Mouse (Mus musculus) ES-E14 (cell line): ENCODE measurements around the gene Nectin1. TPM values are rescaled to one million over a fixed set of nuclear protein-coding genes. Genes with fewer than 3 reads are reported as not detected.

Experiments used
- DNase-seq: peaks from one replicate; pipeline ENCODE4 v3.0.0-alpha.2; 2013; ENCODE audit warnings: low read depth, low spot score
- H3K27ac ChIP-seq: 2 replicates; pipeline ENCODE4 v1.5.1; 2012; ENCODE audit warnings: low read depth, mild to moderate bottlenecking, low read length, moderate library complexity, mixed read lengths; ENCODE audit not compliant: poor library complexity, insufficient read depth, severe bottlenecking
- H3K36me3 ChIP-seq: 2 replicates; pipeline ENCODE4 v1.6.1; 2012; ENCODE audit warnings: mild to moderate bottlenecking, low read length, moderate library complexity, mixed read lengths; ENCODE audit not compliant: control insufficient read depth, poor library complexity, insufficient read depth, severe bottlenecking
- H3K4me1 ChIP-seq, 2 experiments: fragments of 150-350 bp in 1 of 2; sonication (generic) in 1 of 2; 2 replicates each; pipeline ENCODE4 v1.6.1; 2012; ENCODE audit warnings: low read length in 2 of 2, mild to moderate bottlenecking in 1 of 2, mixed read lengths in 1 of 2; ENCODE audit not compliant: control insufficient read depth in 2 of 2, insufficient read depth in 2 of 2, poor library complexity in 1 of 2
- H3K4me3 ChIP-seq, 2 experiments: fragments of 150-350 bp in 1 of 2; sonication (generic) in 1 of 2; 2 replicates each; pipeline ENCODE4 v1.5.1; 2012; ENCODE audit warnings: low read length in 2 of 2, low read depth in 1 of 2, mild to moderate bottlenecking in 1 of 2, mixed read lengths in 1 of 2; ENCODE audit not compliant: insufficient read depth in 1 of 2, poor library complexity in 1 of 2, severe bottlenecking in 1 of 2
- H3K9ac ChIP-seq: 2 replicates; pipeline ENCODE4 v1.6.1; 2012; ENCODE audit warnings: low read depth, mild to moderate bottlenecking, low read length, mixed read lengths; ENCODE audit not compliant: poor library complexity, insufficient read depth, severe bottlenecking
- H3K9me3 ChIP-seq: fragments of 150-350 bp; sonication (generic); 2 replicates; pipeline ENCODE4 v1.6.1; 2012; ENCODE audit warnings: low read depth, mild to moderate bottlenecking, low read length; ENCODE audit not compliant: control insufficient read depth, insufficient read depth
- CHD2 ChIP-seq: IDR thresholded peaks from 2 replicates; pipeline ENCODE4 v1.6.1; 2014; ENCODE audit warnings: mild to moderate bottlenecking, low read depth, low read length, inconsistent platforms
- HCFC1 ChIP-seq: IDR thresholded peaks from 2 replicates; pipeline ENCODE4 v1.6.1; 2012; ENCODE audit warnings: low read length, inconsistent platforms, borderline replicate concordance; ENCODE audit not compliant: insufficient read depth
- MAFK ChIP-seq: IDR thresholded peaks from 2 replicates; pipeline ENCODE4 v1.6.1; 2014; ENCODE audit warnings: mild to moderate bottlenecking, low read depth, low read length, inconsistent platforms; ENCODE audit not compliant: insufficient read depth
- ZC3H11A ChIP-seq: IDR thresholded peaks from 2 replicates; pipeline ENCODE4 v1.6.1; 2012; ENCODE audit warnings: low read depth, mild to moderate bottlenecking, inconsistent platforms, low read length, borderline replicate concordance
- ZNF384 ChIP-seq: IDR thresholded peaks from 2 replicates; pipeline ENCODE4 v1.6.1; 2012; ENCODE audit warnings: low read depth, low read length, inconsistent platforms
- in situ Hi-C, 2 experiments: fragments of 600-800 bp; cut with MboI; formaldehyde crosslinking; loops; one replicate each; pipeline ENCODE4 v1.15.1; 2025; ENCODE audit warnings: low sequenced_read_pairs in 2 of 2, inconsistent platforms in 1 of 2; ENCODE audit not compliant: unreplicated experiment in 2 of 2
- total RNA-seq: library from RNA; depleted of rRNA; stranded (reverse); fragments of 300-350 nt; gene quantifications from 2 replicates; pipeline ENCODE4 v1.2.3, GENCODE M21; 2012

Gene Nectin1
- total RNA-seq, 1 experiment, result 12.9 TPM

DNA sequence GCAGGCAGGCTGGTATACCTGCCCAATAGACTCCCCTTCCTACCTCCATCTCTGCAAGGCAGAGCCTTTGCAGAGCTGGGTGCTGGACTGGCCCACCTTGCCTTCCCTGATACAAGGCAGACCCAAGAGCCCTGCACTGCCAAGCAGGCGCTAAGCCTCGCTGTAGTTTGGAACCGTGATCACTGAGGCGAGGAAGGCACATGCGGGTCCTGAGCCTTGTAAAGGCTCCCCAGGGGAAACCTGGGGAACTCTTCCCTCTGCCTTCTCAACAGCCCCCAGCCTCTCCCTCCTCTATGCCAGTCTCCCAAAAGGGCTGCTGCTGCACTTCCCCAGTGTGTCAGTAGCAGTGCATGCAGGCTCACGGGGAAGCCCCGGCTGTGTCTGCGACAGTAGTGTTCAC lies 37.1 kb downstream of the Nectin1 start:
- Histone ChIP-seq H3K4me1 (peaks cover 3 to 37% of the 10 kb centered on the region in 2 experiments; a peak in 2 of 4 replicates), H3K9me3 (no peaks in the 10 kb centered on the region), H3K9ac (no peak overlapping the region), H3K36me3 (no peaks in the 10 kb centered on the region), H3K27ac (no peak overlapping the region), H3K4me3 (no peak overlapping the region)
- no peak for DNase-seq
- in situ Hi-C loops, result no loop called here
- no peak for TF ChIP-seq ZC3H11A
- no peak for TF ChIP-seq MAFK
- TF ChIP-seq ZNF384, result no peak
- TF ChIP-seq HCFC1, result no peak
- TF ChIP-seq CHD2, result no peak

- Histone ChIP-seq H3K36me3 (no peaks in the 10 kb centered on the region), H3K27ac (no peak overlapping the region), H3K4me3 (no peak overlapping the region), H3K9me3 (no peaks in the 10 kb centered on the region), H3K4me1 (peaks cover 3 to 39% of the 10 kb centered on the region in 2 experiments; a peak in 2 of 4 replicates), H3K9ac (no peak overlapping the region)
- in situ Hi-C loops, result no loop called here
- no peak for DNase-seq
- no peak for TF ChIP-seq MAFK
- TF ChIP-seq ZNF384, result no peak
- no peak for TF ChIP-seq HCFC1
- no peak for TF ChIP-seq CHD2
- TF ChIP-seq ZC3H11A, result no peak
Observed at GRCm38 (mm10) chr9:43782401-43782800, 38.6 kb downstream of the Nectin1 start.

DNA sequence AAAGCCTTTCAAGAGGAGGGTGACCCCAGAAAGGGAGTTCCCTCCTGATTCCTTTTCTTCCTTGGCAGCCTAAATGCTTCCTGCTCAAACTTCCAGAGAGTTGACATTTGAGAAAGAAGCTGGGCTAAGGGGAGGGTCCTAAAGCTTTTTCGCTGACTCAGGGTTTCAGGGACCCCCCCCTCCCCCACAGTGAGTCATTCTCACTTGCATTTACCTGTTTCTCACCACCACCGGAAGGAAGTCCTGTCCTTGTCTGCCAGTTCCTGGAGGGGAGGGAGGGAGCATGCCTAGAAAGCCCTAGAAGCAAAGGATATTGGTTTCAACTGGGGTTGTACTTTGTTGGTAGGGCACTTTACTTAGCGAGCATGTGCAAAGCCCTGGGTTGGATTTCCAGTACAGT lies 40.2 kb downstream of the Nectin1 start:
- Histone ChIP-seq H3K4me1 (peaks cover 4 to 38% of the 10 kb centered on the region in 2 experiments; a peak in 2 of 4 replicates), H3K9ac (no peak overlapping the region), H3K36me3 (no peaks in the 10 kb centered on the region), H3K9me3 (no peaks in the 10 kb centered on the region), H3K27ac (no peak overlapping the region), H3K4me3 (no peak overlapping the region)
- in situ Hi-C loops, result no loop called here
- no peak for TF ChIP-seq ZNF384
- peak; percentile 94 for TF ChIP-seq MAFK
- no peak for TF ChIP-seq CHD2
- DNase-seq, result no peak

GRCm38 (mm10) chr9:43784841-43785240 lies 41.1 kb downstream of the Nectin1 start:
- in situ Hi-C loops, result no loop called here
- H3K27ac ChIP-seq, result no peak overlapping the region
- DNase-seq, result no peak
- H3K9me3 ChIP-seq, result no peaks in the 10 kb centered on the region
- no peaks in the 10 kb centered on the region for H3K36me3 ChIP-seq
- H3K9ac ChIP-seq, result no peak overlapping the region
- no peak overlapping the region for H3K4me3 ChIP-seq
- H3K4me1 ChIP-seq, result peaks cover 4 to 38% of the 10 kb centered on the region in 2 experiments; a peak in 2 of 4 replicates
- TF ChIP-seq ZC3H11A, result no peak
- TF ChIP-seq ZNF384, result no peak
- no peak for TF ChIP-seq HCFC1
- 0 out of 2 replicates have a peak, but pooled peaks have one; percentile 31 for TF ChIP-seq MAFK
- TF ChIP-seq CHD2, result no peak

DNA sequence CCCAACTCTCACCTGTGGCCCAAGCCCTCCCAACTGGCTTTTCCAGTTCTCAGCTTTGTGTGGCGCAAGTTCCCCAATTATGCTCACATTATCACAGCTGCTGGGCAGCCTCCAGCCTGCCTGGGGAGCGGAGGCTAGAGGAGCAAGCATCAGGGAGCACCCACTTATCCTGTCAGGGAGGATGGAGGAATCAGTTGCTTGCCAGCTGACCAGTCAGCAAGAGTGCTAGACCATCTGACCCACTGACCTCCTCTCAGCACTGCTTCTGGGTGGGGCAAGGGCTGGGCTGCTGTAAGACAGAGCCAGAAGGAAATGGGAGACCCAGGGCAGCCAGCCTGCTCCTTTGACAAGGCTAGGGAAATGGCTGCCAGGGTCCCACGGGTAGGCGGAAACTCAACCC lies 43.8 kb downstream of the Nectin1 start:
- DNase-seq, result no peak
- Histone ChIP-seq H3K27ac (no peak overlapping the region), H3K4me1 (peaks cover 4 to 29% of the 10 kb centered on the region in 2 experiments; a peak in 2 of 4 replicates), H3K4me3 (no peak overlapping the region), H3K36me3 (peaks cover 11% of the 10 kb centered on the region; the same call in 1 of the 2 replicates), H3K9ac (no peak overlapping the region), H3K9me3 (no peaks in the 10 kb centered on the region)
- in situ Hi-C loops, result no loop called here
- TF ChIP-seq ZC3H11A, result no peak
